9 mouse cellular contexts compared by ENCODE assay signal in the genomic region with DNA sequence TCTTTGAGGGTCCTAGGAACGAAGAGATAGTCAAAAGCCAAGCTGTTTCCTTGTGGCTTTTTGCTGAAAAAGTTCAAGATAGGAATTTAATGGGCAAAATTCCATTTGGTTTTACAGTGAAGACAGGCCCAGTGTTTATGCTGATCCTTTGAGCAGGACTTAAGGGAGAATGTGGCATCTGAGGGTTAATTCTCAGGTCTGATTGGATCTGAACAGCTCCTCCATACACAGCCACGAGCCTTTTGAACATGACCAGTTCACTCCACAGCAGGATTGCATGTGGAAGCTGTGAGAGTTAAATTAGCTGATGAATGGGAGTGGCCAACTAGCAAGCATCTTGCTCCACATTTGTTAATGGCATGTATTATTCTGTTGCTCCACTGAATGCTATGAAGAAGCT.
DNase-seq lines count a peak whose midpoint lies in the region; ATAC-seq and TF ChIP-seq lines count a peak whose summit lies in the region.
"Had no signal": no experiment of that assay in that cellular context is flagged by ENCODE, and none has a peak within 500 bp of the region (broad histone marks: within the 10 kb centered on the region; RNA-seq: fewer than 3 reads in every experiment).

No protein-coding gene starts in this region.

- no peak overlapping the region for H3K27ac ChIP-seq in heart, embryonic 11.5 days (ENCODE audit: low read depth, low read length)
- peak overlapping the region; percentile 79 for H3K27ac ChIP-seq in embryonic facial prominence, embryonic 10.5 days (replicated peaks)
- no peak overlapping the region for H3K27ac ChIP-seq in hindbrain, embryonic 12.5 days
- no peak overlapping the region for H3K27ac ChIP-seq in midbrain, embryonic 12.5 days (replicated peaks)
- no peak overlapping the region for H3K27ac ChIP-seq in layer of hippocampus, adult 2 months
- H3K27ac ChIP-seq: liver, embryonic 14.5 days had no signal

- H3K36me3 ChIP-seq in heart, embryonic 11.5 days (ENCODE audit: control insufficient read depth, insufficient read depth, low read length): no peaks in the 10 kb centered on the region
- H3K36me3 ChIP-seq in embryonic facial prominence, embryonic 10.5 days (replicated peaks): no peaks in the 10 kb centered on the region
- H3K36me3 ChIP-seq in hindbrain, embryonic 12.5 days: no peaks in the 10 kb centered on the region
- H3K36me3 ChIP-seq in midbrain, embryonic 12.5 days: no peaks in the 10 kb centered on the region

- no peaks in the 10 kb centered on the region for H3K27me3 ChIP-seq in heart, embryonic 11.5 days (ENCODE audit: control insufficient read depth, insufficient read depth, low read length)
- no peaks in the 10 kb centered on the region for H3K27me3 ChIP-seq in embryonic facial prominence, embryonic 10.5 days (replicated peaks; ENCODE audit: low read depth, poor library complexity, severe bottlenecking)
- no peaks in the 10 kb centered on the region for H3K27me3 ChIP-seq in hindbrain, embryonic 12.5 days
- H3K27me3 ChIP-seq in midbrain, embryonic 12.5 days: no peaks in the 10 kb centered on the region

- TF ChIP-seq CTCF in layer of hippocampus, adult 2 months (conservative IDR thresholded peaks at IDR 0.05): no peak

- peaks cover 5% of the 10 kb centered on the region; the same call in 1 of the 2 replicates for H3K4me1 ChIP-seq in heart, embryonic 11.5 days (ENCODE audit: control insufficient read depth, insufficient read depth, low read length)
- H3K4me1 ChIP-seq in embryonic facial prominence, embryonic 10.5 days: peaks cover 29% of the 10 kb centered on the region
- peaks cover 9% of the 10 kb centered on the region for H3K4me1 ChIP-seq in hindbrain, embryonic 12.5 days
- H3K4me1 ChIP-seq in midbrain, embryonic 12.5 days: peaks cover 10% of the 10 kb centered on the region; the same call in 1 of the 2 replicates

- H3K4me2 ChIP-seq in heart, embryonic 11.5 days: peak overlapping the region; percentile 52
- peak overlapping the region; percentile 41 for H3K4me2 ChIP-seq in hindbrain, embryonic 12.5 days (replicated peaks)
- H3K4me2 ChIP-seq in midbrain, embryonic 12.5 days (replicated peaks): peak overlapping the region; percentile 39; the same call in 1 of the 2 replicates

- H3K9ac ChIP-seq in heart, embryonic 11.5 days (ENCODE audit: low read depth, low read length): 0 out of 2 replicates have a peak overlapping the region, but pooled peaks have one; percentile 16
- H3K9ac ChIP-seq in hindbrain, embryonic 12.5 days: no peak overlapping the region
- no peak overlapping the region for H3K9ac ChIP-seq in midbrain, embryonic 12.5 days (replicated peaks)
- H3K9ac ChIP-seq: liver, embryonic 14.5 days had no signal

- ATAC-seq in heart, embryonic 11.5 days (replicated peaks; ENCODE audit: insufficient number of reproducible peaks, low FRiP score, low TSS enrichment): no peak
- peak; percentile 32; the same call in 1 of the 2 replicates for ATAC-seq in hindbrain, embryonic 12.5 days (ENCODE audit: low FRiP score)
- ATAC-seq in midbrain, embryonic 12.5 days (ENCODE audit: low FRiP score, low read depth): peak; percentile 70

- no peak for DNase-seq in heart, postnatal 4 days
- DNase-seq in embryonic facial prominence, embryonic 10.5 days (ENCODE audit: low spot score): no peak
- DNase-seq in layer of hippocampus, adult 2 months (ENCODE audit: low spot score in 2 of 2): no peak
- no peak for DNase-seq in gastrocnemius, postnatal 4 days (ENCODE audit: low spot score in 2 of 2)
- no peak for DNase-seq in adrenal gland, postnatal 14 days

- H3K4me3 ChIP-seq in heart, embryonic 11.5 days (ENCODE audit: low read depth, low read length): 0 out of 2 replicates have a peak overlapping the region, but pooled peaks have one; percentile 2
- H3K4me3 ChIP-seq in embryonic facial prominence, embryonic 10.5 days: peak overlapping the region; percentile 45; the same call in 1 of the 2 replicates
- no peak overlapping the region for H3K4me3 ChIP-seq in hindbrain, embryonic 12.5 days
- no peak overlapping the region for H3K4me3 ChIP-seq in midbrain, embryonic 12.5 days
- no peak overlapping the region for H3K4me3 ChIP-seq in layer of hippocampus, adult 2 months

- H3K9me3 ChIP-seq in heart, embryonic 11.5 days (replicated peaks; ENCODE audit: control insufficient read depth, low read length): no peaks in the 10 kb centered on the region
- peaks cover 4% of the 10 kb centered on the region; the same call in 1 of the 2 replicates for H3K9me3 ChIP-seq in embryonic facial prominence, embryonic 10.5 days
- H3K9me3 ChIP-seq in hindbrain, embryonic 12.5 days (replicated peaks): peaks cover 5% of the 10 kb centered on the region; the same call in 1 of the 2 replicates
- H3K9me3 ChIP-seq in midbrain, embryonic 12.5 days: 0 out of 2 replicates have a peak, but pooled peaks cover 3% of the 10 kb centered on the region

- WGBS in heart, embryonic 11.5 days (ENCODE audit: insufficient replicate concordance): 17% methylated on average over 2 of the region's 2 CpGs
- 10% methylated on average over 2 of the region's 2 CpGs for WGBS in embryonic facial prominence, embryonic 10.5 days
- WGBS in hindbrain, embryonic 12.5 days: 18% methylated on average over 2 of the region's 2 CpGs
- 20% methylated on average over 2 of the region's 2 CpGs for WGBS in midbrain, embryonic 12.5 days

Comparison
In these comparisons a context has a peak if more than half of its experiments do, and no peak if none do; other contexts are left out.
1. H3K4me3 ChIP-seq: peak in heart, embryonic 11.5 days (single experiment) and embryonic facial prominence, embryonic 10.5 days (single experiment); none in hindbrain, embryonic 12.5 days (single experiment), midbrain, embryonic 12.5 days (single experiment) and layer of hippocampus, adult 2 months (single experiment).
2. Peak in every context shown above with its lines, with median percentiles within 50 percentile points of each other: H3K4me2 ChIP-seq.